Mouse (Mus musculus) kidney, adult 2 months (tissue): ENCODE measurements around the gene 9430038I01Rik. TPM values are rescaled to one million over a fixed set of nuclear protein-coding genes. Genes with fewer than 3 reads are reported as not detected.

ENCODE experiments used
- DNase-seq: peaks from one replicate; pipeline ENCODE4 v3.0.0; 2021
- H3K27ac ChIP-seq: fragments of 200-500 bp; 2 replicates; pipeline ENCODE4 v1.5.1; 2012; ENCODE audit warnings: low read depth, low read length, control low read depth, inconsistent platforms; ENCODE audit not compliant: insufficient read depth
- H3K27me3 ChIP-seq: fragments of 200-500 bp; replicated peaks from 2 replicates; pipeline ENCODE4 v1.6.1; 2012; ENCODE audit warnings: mild to moderate bottlenecking, moderate library complexity, low read length, inconsistent platforms; ENCODE audit not compliant: control insufficient read depth, insufficient read depth
- H3K36me3 ChIP-seq: fragments of 200-500 bp; 2 replicates; pipeline ENCODE4 v1.6.1; 2012; ENCODE audit warnings: mild to moderate bottlenecking, moderate library complexity, low read length, inconsistent platforms; ENCODE audit not compliant: control insufficient read depth, insufficient read depth
- H3K4me1 ChIP-seq: fragments of 200-500 bp; 2 replicates; pipeline ENCODE4 v1.6.1; 2011; ENCODE audit warnings: low read length; ENCODE audit not compliant: control insufficient read depth, insufficient read depth
- H3K4me3 ChIP-seq: fragments of 200-500 bp; 2 replicates; pipeline ENCODE4 v1.5.1; 2011; ENCODE audit warnings: mild to moderate bottlenecking, low read depth, low read length, control low read depth; ENCODE audit not compliant: insufficient read depth
- CTCF ChIP-seq: fragments of 200-500 bp; conservative IDR thresholded peaks from 2 replicates; pipeline ENCODE4 v1.5.1; 2011; ENCODE audit warnings: low read depth, mild to moderate bottlenecking, control low read depth, low read length, moderate library complexity, mixed read lengths; ENCODE audit not compliant: insufficient read depth, insufficient read length
- POLR2A ChIP-seq: fragments of 200-500 bp; IDR thresholded peaks from one replicate; pipeline ENCODE4 v1.6.1; 2011; ENCODE audit warnings: low read depth, low read length, control low read depth
- WGBS: fragments of 180-500 bp; shearing (Covaris S2); methylation state at CpG from one replicate; pipeline ENCODE4 v1.1.7; 2018; 5-methylcytosine and 5-hydroxymethylcytosine counted together
- polyA plus RNA-seq: library from polyadenylated mRNA; depleted of rRNA; stranded (reverse); fragments of >200 nt; gene quantifications from 2 replicates; pipeline ENCODE4 v1.2.3, GENCODE M21; 2012

The 9430038I01Rik gene
- polyA plus RNA-seq, 1 experiment = 7.1 TPM

GRCm38 (mm10) chr7:137431769-137432603 is 21.4 kb upstream of the 9430038I01Rik start:
- DNase-seq = peak; percentile 52
- H3K27me3 ChIP-seq = no peaks in the 10 kb centered on the region
- no peak overlapping the region for H3K4me3 ChIP-seq
- no peaks in the 10 kb centered on the region for H3K4me1 ChIP-seq
- no peaks in the 10 kb centered on the region for H3K36me3 ChIP-seq
- 41% methylated on average over 13 of the region's 13 CpGs for WGBS
- TF ChIP-seq CTCF (no peak), POLR2A (no peak)
- H3K27ac ChIP-seq = no peak overlapping the region

- no peak for DNase-seq
- no peak for TF ChIP-seq CTCF
- TF ChIP-seq POLR2A = no peak
- WGBS = 60% methylated on average over 4 of the region's 4 CpGs
- Histone ChIP-seq H3K36me3 (no peaks in the 10 kb centered on the region), H3K4me3 (no peak overlapping the region), H3K27me3 (no peaks in the 10 kb centered on the region), H3K27ac (no peak overlapping the region), H3K4me1 (no peaks in the 10 kb centered on the region)
Observed at GRCm38 (mm10) chr7:137426693-137427092, 16.1 kb upstream of the 9430038I01Rik start.

- H3K36me3 ChIP-seq = no peaks in the 10 kb centered on the region
- no peak for DNase-seq
- no peaks in the 10 kb centered on the region for H3K4me1 ChIP-seq
- no peaks in the 10 kb centered on the region for H3K27me3 ChIP-seq
- TF ChIP-seq POLR2A (no peak), CTCF (no peak)
- 94% methylated on average over 4 of the region's 4 CpGs for WGBS
- H3K27ac ChIP-seq = no peak overlapping the region
- no peak overlapping the region for H3K4me3 ChIP-seq
Observed at GRCm38 (mm10) chr7:137421236-137421635, 10.7 kb upstream of the 9430038I01Rik start.

GRCm38 (mm10) chr7:137420550-137420949 is 10.0 kb upstream of the 9430038I01Rik start:
- TF ChIP-seq CTCF (no peak), POLR2A (no peak)

GRCm38 (mm10) chr7:137414710-137415109 is 4.1 kb upstream of the 9430038I01Rik start:
- H3K4me1 ChIP-seq = no peaks in the 10 kb centered on the region
- H3K36me3 ChIP-seq = no peaks in the 10 kb centered on the region
- H3K27me3 ChIP-seq = no peaks in the 10 kb centered on the region
- no peak for DNase-seq
- H3K27ac ChIP-seq = no peak overlapping the region
- H3K4me3 ChIP-seq = no peak overlapping the region
- WGBS = 71% methylated on average over 8 of the region's 8 CpGs
- no peak for TF ChIP-seq POLR2A
- no peak for TF ChIP-seq CTCF

More at GRCm38 (mm10) chr7:137420550-137420949, 10.0 kb upstream of the 9430038I01Rik start:
- no peaks in the 10 kb centered on the region for H3K36me3 ChIP-seq
- no peaks in the 10 kb centered on the region for H3K4me1 ChIP-seq
- H3K27me3 ChIP-seq = no peaks in the 10 kb centered on the region
- H3K4me3 ChIP-seq = no peak overlapping the region
- H3K27ac ChIP-seq = no peak overlapping the region
- no peak for DNase-seq
- WGBS = 82% methylated on average over 2 of the region's 2 CpGs

- Histone ChIP-seq H3K4me3 (no peak overlapping the region), H3K27ac (no peak overlapping the region), H3K36me3 (no peaks in the 10 kb centered on the region), H3K27me3 (no peaks in the 10 kb centered on the region), H3K4me1 (no peaks in the 10 kb centered on the region)
- TF ChIP-seq POLR2A = no peak
- no peak for TF ChIP-seq CTCF
- WGBS = 87% methylated on average over 1 of the region's 1 CpGs
- peak; percentile 39 for DNase-seq
Observed at GRCm38 (mm10) chr7:137407428-137408058, 3.0 kb downstream of the 9430038I01Rik start.

- no peaks in the 10 kb centered on the region for H3K27me3 ChIP-seq
- WGBS = 85% methylated on average over 2 of the region's 2 CpGs
- DNase-seq = no peak
Observed at GRCm38 (mm10) chr7:137404146-137404545, 6.4 kb downstream of the 9430038I01Rik start.

More at GRCm38 (mm10) chr7:137404146-137404545, 6.4 kb downstream of the 9430038I01Rik start:
- Histone ChIP-seq H3K36me3 (no peaks in the 10 kb centered on the region), H3K4me3 (no peak overlapping the region), H3K27ac (no peak overlapping the region), H3K4me1 (no peaks in the 10 kb centered on the region)
- no peak for TF ChIP-seq CTCF
- no peak for TF ChIP-seq POLR2A
